Mouse (Mus musculus) brain, adult 10 weeks (tissue): Measurements from ENCODE around the gene Defa26. TPM values are rescaled to one million over a fixed set of nuclear protein-coding genes. Genes with fewer than 3 reads are reported as not detected.

Source experiments
- polyA plus RNA-seq: library from polyadenylated mRNA; stranded (reverse); fragments of 350-450 nt; fragmentation: Illumina TruSeq; extraction: RNeasy Lipid Tissue Mini Kit (QIAGEN cat#74804); gene quantifications from one replicate; pipeline ENCODE4 v1.2.3, GENCODE M21; 2015; ENCODE audit warnings: low read depth, low replicate concordance

Gene Defa26
- not detected for polyA plus RNA-seq

DNA sequence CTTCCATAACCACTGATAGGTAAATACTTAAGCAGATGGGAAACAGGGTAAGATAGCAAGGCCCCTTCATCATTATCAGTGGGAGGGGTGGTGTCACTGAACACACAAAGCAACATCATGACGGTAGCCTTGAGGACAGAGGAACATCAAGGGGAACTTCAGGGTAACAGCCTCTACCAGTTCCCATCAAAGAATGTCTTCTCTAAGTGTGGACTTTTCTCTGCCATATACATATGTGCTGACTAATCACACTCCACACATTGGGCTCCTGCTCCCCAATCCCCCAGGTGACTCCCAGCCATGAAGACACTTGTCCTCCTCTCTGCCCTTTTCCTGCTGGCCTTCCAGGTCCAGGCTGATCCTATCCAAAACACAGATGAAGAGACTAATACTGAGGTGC is at the start of gene Defa26:
Defa26 (plus strand) TSS at position 301 of the 400 bp plus-strand sequence.

GRCm38 (mm10) chr8:21582706-21583105 is 35.3 kb upstream of the Defa26 start, which contains the start of gene Defa28:
TSS of gene Defa28 (plus strand) at chr8:21583006.

DNA sequence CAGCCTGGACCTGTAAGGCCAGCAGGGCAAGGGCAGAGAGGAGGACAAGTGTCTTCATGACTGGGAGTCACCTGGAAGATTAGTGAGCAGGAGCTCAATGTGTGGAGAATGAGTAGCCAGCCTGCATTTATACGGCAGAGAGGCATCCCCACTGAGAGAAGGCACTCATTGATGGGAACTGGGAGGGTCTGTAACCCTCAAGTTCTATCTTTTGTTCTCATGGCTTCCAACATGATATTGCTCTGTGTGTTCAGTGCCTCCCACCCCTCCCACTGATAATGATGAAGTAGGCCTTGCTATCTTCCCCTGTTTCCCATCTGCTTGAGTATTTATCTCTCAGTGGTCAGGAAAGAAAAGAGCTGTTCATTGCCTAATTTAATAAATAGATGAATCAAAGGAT is 23.6 kb upstream of the Defa26 start, which contains the start of gene Gm7861:
Gm7861 (minus strand) TSS at position 101 of the 400 bp plus-strand sequence.

GRCm38 (mm10) chr8:21655480-21655879 is 37.5 kb downstream of the Defa26 start, which contains the start of gene Defa17:
TSS of gene Defa17 (plus strand) at chr8:21655780.

DNA sequence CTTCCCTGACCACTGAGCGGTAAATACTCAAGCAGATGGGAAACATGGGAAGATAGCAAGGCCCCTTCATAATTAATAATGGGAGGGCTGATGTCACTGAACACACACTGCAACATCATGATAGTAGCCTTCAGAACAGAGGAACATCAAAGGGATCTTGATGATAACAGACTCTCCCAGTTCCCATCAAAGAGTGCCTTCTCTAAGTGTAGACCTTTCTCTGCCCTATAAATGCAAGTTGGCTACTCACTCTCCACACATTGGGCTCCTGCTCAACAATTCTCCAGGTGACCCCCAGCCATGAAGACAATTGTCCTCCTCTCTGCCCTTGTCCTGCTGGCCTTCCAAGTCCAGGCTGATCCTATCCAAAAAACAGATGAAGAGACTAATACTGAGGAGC is 47.5 kb downstream of the Defa26 start, which contains the start of gene Defa34:
Defa34 (plus strand) TSS at position 301 of the 400 bp plus-strand sequence.

Other genes with a start within 250 kb of the Defa26 start
- not detected for gene Defa2, start 239.7 kb upstream of the Defa26 start, polyA plus RNA-seq
- gene Defa33, start 226.4 kb upstream of the Defa26 start, polyA plus RNA-seq = not detected
- not detected for gene Defa36, start 190.8 kb upstream of the Defa26 start, polyA plus RNA-seq
- not detected for gene Gm7849, start 161.6 kb upstream of the Defa26 start, polyA plus RNA-seq
- gene Defa20, start 108.9 kb upstream of the Defa26 start, polyA plus RNA-seq = not detected
- gene Defa32, start 89.2 kb upstream of the Defa26 start, polyA plus RNA-seq = not detected
- not detected for gene Defa37, start 52.8 kb upstream of the Defa26 start, polyA plus RNA-seq
- not detected for gene Defa28, start 35.2 kb upstream of the Defa26 start, polyA plus RNA-seq
- gene Gm7861, start 23.7 kb upstream of the Defa26 start, polyA plus RNA-seq = not detected
- gene Defa17, start 37.6 kb downstream of the Defa26 start, polyA plus RNA-seq = not detected
- gene Defa34, start 47.6 kb downstream of the Defa26 start, polyA plus RNA-seq = not detected
- not detected for gene AY761184, start 85.5 kb downstream of the Defa26 start, polyA plus RNA-seq
- not detected for gene Defa24, start 116.3 kb downstream of the Defa26 start, polyA plus RNA-seq
- not detected for gene Defb50, start 205.4 kb downstream of the Defa26 start, polyA plus RNA-seq
- gene Defb2, start 221.7 kb downstream of the Defa26 start, polyA plus RNA-seq = not detected
- gene Defb10, start 240.7 kb downstream of the Defa26 start, polyA plus RNA-seq = not detected